ENCODE assay signal across 10 mouse cellular contexts in genomic region chr9:40964418-40964714, GRCm38 (mm10). TPM values are rescaled to one million over a fixed set of nuclear protein-coding genes. Genes with fewer than 3 reads are reported as not detected.
DNase-seq lines count a peak whose midpoint lies in the region; ATAC-seq and TF ChIP-seq lines count a peak whose summit lies in the region.
"Had no signal": no experiment of that assay in that cellular context is flagged by ENCODE, and none has a peak within 500 bp of the region (broad histone marks: within the 10 kb centered on the region; RNA-seq: fewer than 3 reads in every experiment).

No protein-coding gene starts in this region.

- no peak overlapping the region for H3K27ac ChIP-seq in cerebellum, adult 2 months (ENCODE audit: insufficient read depth, low read length)
- H3K27ac ChIP-seq in testis, adult 2 months (ENCODE audit: control insufficient read depth, insufficient read depth, low read depth, low read length), result peak overlapping the region; percentile 74
- H3K27ac ChIP-seq in liver, postnatal 0 days (ENCODE audit: low read depth), result no peak overlapping the region

- WGBS in cerebellum, adult 2 months, result 11% methylated on average over 7 of the region's 7 CpGs
- WGBS in liver, postnatal 0 days (ENCODE audit: insufficient replicate concordance), result 29% methylated on average over 7 of the region's 7 CpGs

- no peak for DNase-seq in cerebellum, adult 2 months
- no peak for DNase-seq in cerebellum, adult 8-10 months
- DNase-seq in testis, postnatal 14 days (ENCODE audit: low spot score), result no peak
- DNase-seq in liver, postnatal 0 days, result no peak
- no peak for DNase-seq in adrenal gland, postnatal 10 days
- no peak for DNase-seq in spleen, postnatal 36 days (ENCODE audit: low spot score in 2 of 2)
- no peak for DNase-seq in layer of hippocampus, postnatal 10 days (ENCODE audit: low spot score in 2 of 2)
- DNase-seq: thymus, postnatal 25 days had no signal

- no peaks in the 10 kb centered on the region for H3K27me3 ChIP-seq in cerebellum, adult 2 months (ENCODE audit: control insufficient read depth, insufficient read depth, low read length)
- H3K27me3 ChIP-seq in testis, adult 2 months (ENCODE audit: control insufficient read depth, insufficient read depth, low read length), result no peaks in the 10 kb centered on the region
- H3K27me3 ChIP-seq in liver, postnatal 0 days (ENCODE audit: insufficient read depth, low read length), result peaks cover 25% of the 10 kb centered on the region

- TF ChIP-seq CTCF in cerebellum, adult 2 months (IDR thresholded peaks at IDR 0.05; ENCODE audit: borderline replicate concordance, insufficient read depth, low read depth, low read length), result no peak
- no peak for TF ChIP-seq CTCF in testis, adult 2 months (IDR thresholded peaks at IDR 0.05; ENCODE audit: control insufficient read depth, insufficient read depth, insufficient replicate concordance, low read depth, low read length)
- TF ChIP-seq CTCF in liver, postnatal 0 days (IDR thresholded peaks at IDR 0.05; ENCODE audit: low read depth), result no peak

- peak overlapping the region; percentile 41 for H3K4me3 ChIP-seq in cerebellum, adult 2 months (replicated peaks; ENCODE audit: insufficient read depth, low read depth, low read length)
- peak overlapping the region; percentile 92 for H3K4me3 ChIP-seq in testis, adult 2 months (ENCODE audit: control insufficient read depth, low read depth, low read length)
- no peak overlapping the region for H3K4me3 ChIP-seq in liver, postnatal 0 days (ENCODE audit: low read depth, low read length)

- no peak for TF ChIP-seq POLR2A in cerebellum, adult 2 months (IDR thresholded peaks at IDR 0.05; ENCODE audit: borderline replicate concordance, insufficient read depth, low read length)
- TF ChIP-seq POLR2A in testis, adult 2 months (IDR thresholded peaks at IDR 0.05; ENCODE audit: control insufficient read depth, low read depth, low read length), result no peak

- no peaks in the 10 kb centered on the region for H3K9me3 ChIP-seq in liver, postnatal 0 days (ENCODE audit: low read length)

- no peak for TF ChIP-seq EP300 in liver, postnatal 0 days (IDR thresholded peaks at IDR 0.05; ENCODE audit: low read depth)

- ATAC-seq in liver, postnatal 0 days, result no peak

- H3K4me1 ChIP-seq in cerebellum, adult 2 months (ENCODE audit: control insufficient read depth, insufficient read depth, low read length), result no peaks in the 10 kb centered on the region
- peaks cover 2% of the 10 kb centered on the region for H3K4me1 ChIP-seq in testis, adult 2 months (ENCODE audit: control insufficient read depth, insufficient read depth, low read length)
- no peaks in the 10 kb centered on the region for H3K4me1 ChIP-seq in liver, postnatal 0 days (ENCODE audit: insufficient read depth)

- no peak overlapping the region for H3K9ac ChIP-seq in liver, postnatal 0 days (replicated peaks)

- H3K4me2 ChIP-seq in liver, postnatal 0 days (ENCODE audit: low read depth, low read length), result peak overlapping the region; percentile 44

- no peaks in the 10 kb centered on the region; the same call in 1 of the 2 replicates for H3K36me3 ChIP-seq in testis, adult 2 months (ENCODE audit: control insufficient read depth, insufficient read depth, low read length)
- H3K36me3 ChIP-seq in liver, postnatal 0 days (replicated peaks; ENCODE audit: insufficient read depth, low read length), result no peaks in the 10 kb centered on the region

RNA-seq across cellular contexts. Expression of gene Jhy, which starts 0.4 kb away (rescaled TPM):
- polyA plus RNA-seq in cerebellum, adult 2 months (2012; rRNA removed), result 0.51 and 0.87 TPM in 2 replicates
- 28.7 and 29.0 TPM in 2 replicates for polyA plus RNA-seq in testis, adult 2 months (2012; rRNA removed)
- 0.04 TPM in 1 of 2 replicates, not detected in the other for polyA plus RNA-seq in liver, postnatal 0 days (2015; fragmentation: Nextera tagmentation; extraction: Ambion mirVana)
- under 1 TPM; 0.15 TPM for total RNA-seq in adrenal gland, postnatal 10 days (2021)
- under 1 TPM; 0.37 to 0.45 TPM for total RNA-seq in layer of hippocampus, postnatal 10 days (2021)
- polyA plus RNA-seq: large intestine, adult 2 months had no signal

RNA-seq across cellular contexts. Expression of gene Crtam, which starts 40.1 kb away (rescaled TPM):
- 26.4 and 29.5 TPM in 2 replicates for polyA plus RNA-seq in cerebellum, adult 2 months (2012; rRNA removed)
- polyA plus RNA-seq in testis, adult 2 months (2012; rRNA removed), result 9.5 and 9.6 TPM in 2 replicates
- polyA plus RNA-seq in liver, postnatal 0 days (2015; fragmentation: Nextera tagmentation; extraction: Ambion mirVana), result 0.06 and 0.08 TPM in 2 replicates
- total RNA-seq in adrenal gland, postnatal 10 days (2021), result under 1 TPM in 1 of 2 experiments, not detected in 1; 0.36 TPM
- total RNA-seq in layer of hippocampus, postnatal 10 days (2021), result not detected

Comparison
In these comparisons a context has a peak if more than half of its experiments do, and no peak if none do; other contexts are left out.
1. RNA of gene Jhy, which starts 0.4 kb away (polyA plus RNA-seq): 28.7 to 29.0 TPM in testis, adult 2 months; 0.51 to 0.87 TPM in cerebellum, adult 2 months and 0.04 TPM in liver, postnatal 0 days; every median in the first group is over 10 times any median in the second.